Mouse (Mus musculus): ENCODE measurements around the gene Slc22a15. TPM values are rescaled to one million over a fixed set of nuclear protein-coding genes. Genes with fewer than 3 reads are reported as not detected.

Gene Slc22a15
- polyA plus RNA-seq, 2 experiments from 2014 or later = 7.5 to 21.7 TPM

- ATAC-seq = peak; percentile 12
Observed at GRCm38 (mm10) chr3:101916525-101916924, 7.7 kb downstream of the Slc22a15 start.

GRCm38 (mm10) chr3:101915048-101915801, 9.0 kb downstream of the Slc22a15 start:
- no peak for ATAC-seq

GRCm38 (mm10) chr3:101914266-101914665, 10.0 kb downstream of the Slc22a15 start:
- ATAC-seq = peak; percentile 77

- no peak for ATAC-seq
Observed at GRCm38 (mm10) chr3:101912041-101912440, 12.2 kb downstream of the Slc22a15 start.

GRCm38 (mm10) chr3:101907049-101907448, 17.2 kb downstream of the Slc22a15 start:
- ATAC-seq = no peak

GRCm38 (mm10) chr3:101904776-101905175, 19.5 kb downstream of the Slc22a15 start:
- ATAC-seq = no peak

GRCm38 (mm10) chr3:101903091-101903490, 21.2 kb downstream of the Slc22a15 start:
- no peak for ATAC-seq

- ATAC-seq = no peak
Observed at GRCm38 (mm10) chr3:101902344-101902743, 21.9 kb downstream of the Slc22a15 start.

- ATAC-seq = no peak
Observed at GRCm38 (mm10) chr3:101897377-101897974, 26.8 kb downstream of the Slc22a15 start.

- ATAC-seq = peak; percentile 61
Observed at GRCm38 (mm10) chr3:101896893-101897292, 27.4 kb downstream of the Slc22a15 start.

GRCm38 (mm10) chr3:101895376-101895910, 28.8 kb downstream of the Slc22a15 start:
- no peak for ATAC-seq

- ATAC-seq = no peak
Observed at GRCm38 (mm10) chr3:101885591-101885990, 38.7 kb downstream of the Slc22a15 start.

- ATAC-seq = no peak
Observed at GRCm38 (mm10) chr3:101885041-101885440, 39.2 kb downstream of the Slc22a15 start.

GRCm38 (mm10) chr3:101883902-101884301, 40.4 kb downstream of the Slc22a15 start:
- peak; percentile 38 for ATAC-seq

- ATAC-seq = no peak
Observed at GRCm38 (mm10) chr3:101881721-101882120, 42.5 kb downstream of the Slc22a15 start.

- ATAC-seq = no peak
Observed at GRCm38 (mm10) chr3:101880818-101881217, 43.4 kb downstream of the Slc22a15 start.

GRCm38 (mm10) chr3:101878136-101878535, 46.1 kb downstream of the Slc22a15 start:
- no peak for ATAC-seq

- ATAC-seq = no peak
Observed at GRCm38 (mm10) chr3:101876459-101877285, 47.6 kb downstream of the Slc22a15 start.

GRCm38 (mm10) chr3:101875258-101875920, 48.9 kb downstream of the Slc22a15 start:
- ATAC-seq = no peak

- no peak for ATAC-seq
Observed at GRCm38 (mm10) chr3:101873061-101873675, 51.1 kb downstream of the Slc22a15 start.

GRCm38 (mm10) chr3:101871951-101872350, 52.3 kb downstream of the Slc22a15 start:
- no peak for ATAC-seq

GRCm38 (mm10) chr3:101867001-101867421, 57.2 kb downstream of the Slc22a15 start:
- no peak for ATAC-seq
